Mouse (Mus musculus) monocyte, adult 5-6 weeks (primary cell): ENCODE results near the gene Nme7. TPM values are rescaled to one million over a fixed set of nuclear protein-coding genes. Genes with fewer than 3 reads are reported as not detected.

Experiments
- ATAC-seq: fragments of 153-309, 156-312 bp; replicated peaks from 2 replicates; pipeline ENCODE4 v1.8.0; 2017; ENCODE audit warnings: mild to moderate bottlenecking; ENCODE audit not compliant: low TSS enrichment, insufficient number of reproducible peaks, severe bottlenecking, poor library complexity, low FRiP score
- total RNA-seq: library from RNA; stranded (forward); fragments of 200-1000, 200-491, 200-594 nt; gene quantifications from 3 replicates; pipeline ENCODE4 v1.2.3, GENCODE M21; 2017

Nme7 gene
- total RNA-seq, 1 experiment from 2014 or later, result 11.7 TPM

GRCm38 (mm10) chr1:164416692-164417394, 112.9 kb downstream of the Nme7 start:
- no peak for ATAC-seq

- no peak for ATAC-seq
Measured at GRCm38 (mm10) chr1:164417604-164418003, 113.7 kb downstream of the Nme7 start.

- no peak for ATAC-seq
Measured at GRCm38 (mm10) chr1:164418320-164418719, 114.4 kb downstream of the Nme7 start.

- ATAC-seq, result no peak
Measured at GRCm38 (mm10) chr1:164419401-164419800, 115.5 kb downstream of the Nme7 start.

GRCm38 (mm10) chr1:164420623-164421354, 116.9 kb downstream of the Nme7 start:
- no peak for ATAC-seq

- no peak for ATAC-seq
Measured at GRCm38 (mm10) chr1:164426227-164426626, 122.3 kb downstream of the Nme7 start.

- no peak for ATAC-seq
Measured at GRCm38 (mm10) chr1:164427777-164428176, 123.9 kb downstream of the Nme7 start.

GRCm38 (mm10) chr1:164428644-164429043, 124.7 kb downstream of the Nme7 start:
- ATAC-seq, result no peak

- no peak for ATAC-seq
Measured at GRCm38 (mm10) chr1:164432649-164433048, 128.7 kb downstream of the Nme7 start.

- no peak for ATAC-seq
Measured at GRCm38 (mm10) chr1:164434049-164434448, 130.1 kb downstream of the Nme7 start.

GRCm38 (mm10) chr1:164436749-164437148, 132.8 kb downstream of the Nme7 start:
- ATAC-seq, result no peak

GRCm38 (mm10) chr1:164440230-164440629, 136.3 kb downstream of the Nme7 start:
- peak; percentile 59; the same call in 1 of the 2 replicates for ATAC-seq

GRCm38 (mm10) chr1:164440708-164441407, 136.9 kb downstream of the Nme7 start:
- no peak for ATAC-seq

- no peak for ATAC-seq
Measured at GRCm38 (mm10) chr1:164441408-164441974, 137.6 kb downstream of the Nme7 start.

GRCm38 (mm10) chr1:164445620-164446162, 141.8 kb downstream of the Nme7 start:
- ATAC-seq, result no peak

GRCm38 (mm10) chr1:164446535-164446934, 142.6 kb downstream of the Nme7 start:
- no peak for ATAC-seq

- no peak for ATAC-seq
Measured at GRCm38 (mm10) chr1:164447521-164447920, 143.6 kb downstream of the Nme7 start.

- no peak for ATAC-seq
Measured at GRCm38 (mm10) chr1:164449626-164450025, 145.7 kb downstream of the Nme7 start.

- ATAC-seq, result no peak; the same call in 1 of the 2 replicates
Measured at GRCm38 (mm10) chr1:164450231-164450630, 146.3 kb downstream of the Nme7 start.
